Mouse (Mus musculus) forebrain, embryonic 11.5 days (tissue): ENCODE data around the gene Map3k1. TPM values are rescaled to one million over a fixed set of nuclear protein-coding genes. Genes with fewer than 3 reads are reported as not detected.
A peak's percentile ranks its signal among the peaks of the same experiment; 100 is the strongest.

Experiments used
- ATAC-seq: fragments of 200-750 bp; cut with Nextera tagmentation; replicated peaks from 2 replicates; pipeline ENCODE4 v1.8.0; 2017; ENCODE audit warnings: moderate TSS enrichment; ENCODE audit not compliant: low FRiP score
- DNase-seq: peaks from one replicate; pipeline ENCODE4 v3.0.0-alpha.2; 2017; ENCODE audit warnings: low spot score
- H3K27ac ChIP-seq: fragments of 300-500 bp; sonication (generic); 2 replicates; pipeline ENCODE4 v1.5.1; 2014; ENCODE audit warnings: low read depth, low read length
- H3K27me3 ChIP-seq: fragments of 300-500 bp; sonication (generic); 2 replicates; pipeline ENCODE4 v1.6.1; 2014; ENCODE audit warnings: mild to moderate bottlenecking, low read length, mixed read lengths; ENCODE audit not compliant: control insufficient read depth, insufficient read depth
- H3K36me3 ChIP-seq: fragments of 300-500 bp; sonication (generic); 2 replicates; pipeline ENCODE4 v1.6.1; 2014; ENCODE audit warnings: mild to moderate bottlenecking, low read length, moderate library complexity, mixed read lengths; ENCODE audit not compliant: control insufficient read depth, insufficient read depth
- H3K4me1 ChIP-seq: fragments of 300-500 bp; sonication (generic); replicated peaks from 2 replicates; pipeline ENCODE4 v1.6.1; 2014; ENCODE audit warnings: low read length, mixed read lengths; ENCODE audit not compliant: control insufficient read depth, insufficient read depth
- H3K4me2 ChIP-seq: fragments of 300-500 bp; sonication (generic); 2 replicates; pipeline ENCODE4 v1.6.1; 2014; ENCODE audit warnings: low read depth, mild to moderate bottlenecking, low read length, moderate library complexity, mixed read lengths; ENCODE audit not compliant: severe bottlenecking
- H3K4me3 ChIP-seq: fragments of 300-500 bp; sonication (generic); 2 replicates; pipeline ENCODE4 v1.5.1; 2014; ENCODE audit warnings: low read depth, low read length
- H3K9ac ChIP-seq: fragments of 300-500 bp; sonication (generic); 2 replicates; pipeline ENCODE4 v1.6.1; 2014; ENCODE audit warnings: low read length
- H3K9me3 ChIP-seq: fragments of 300-500 bp; sonication (generic); 2 replicates; pipeline ENCODE4 v1.6.1; 2016; ENCODE audit warnings: low read length, mixed read lengths; ENCODE audit not compliant: control insufficient read depth
- WGBS: fragments of 180-500 bp; shearing (Covaris S2); extraction: QIAGEN DNeasy Blood & Tissue Kit; methylation state at CpG from one replicate; pipeline ENCODE4 v1.1.7; 2014; 5-methylcytosine and 5-hydroxymethylcytosine counted together
- polyA plus RNA-seq: library from polyadenylated mRNA; unstranded; fragments of >200 nt; fragmentation: Nextera tagmentation; extraction: Ambion mirVana; gene quantifications from 2 replicates; pipeline ENCODE4 v1.2.1, GENCODE M21; 2014

Map3k1 gene
- polyA plus RNA-seq, 1 experiment from 2014 or later, result 13.7 TPM

DNA sequence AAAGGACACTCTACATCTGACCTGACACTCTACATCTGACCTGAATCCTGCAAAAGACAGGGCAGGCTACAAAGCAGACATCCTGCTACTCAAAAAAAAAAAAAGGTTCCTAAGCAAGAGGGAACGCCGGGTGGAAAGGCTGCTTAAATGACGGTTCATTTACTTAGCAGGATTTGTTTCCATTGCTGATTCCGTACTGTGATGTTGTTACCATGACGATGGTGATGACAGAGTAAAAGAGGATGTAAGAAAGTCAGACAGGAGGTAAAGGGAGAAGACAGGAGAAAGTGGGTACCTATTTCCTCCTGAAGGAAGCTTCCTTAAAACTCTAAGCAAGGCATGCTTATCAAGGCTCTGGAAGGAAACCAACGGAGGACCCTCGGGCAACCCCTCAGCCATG, 31.6 kb downstream of the Map3k1 start:
- no peaks in the 10 kb centered on the region; the same call in 1 of the 2 replicates for H3K36me3 ChIP-seq
- no peak overlapping the region for H3K27ac ChIP-seq
- no peak overlapping the region for H3K4me3 ChIP-seq
- ATAC-seq (no peak), DNase-seq (no peak)
- H3K4me2 ChIP-seq, result no peak overlapping the region
- WGBS, result 74% methylated on average over 7 of the region's 7 CpGs
- no peak overlapping the region for H3K9ac ChIP-seq
- H3K4me1 ChIP-seq, result no peaks in the 10 kb centered on the region
- no peaks in the 10 kb centered on the region for H3K27me3 ChIP-seq
- no peaks in the 10 kb centered on the region for H3K9me3 ChIP-seq

DNA sequence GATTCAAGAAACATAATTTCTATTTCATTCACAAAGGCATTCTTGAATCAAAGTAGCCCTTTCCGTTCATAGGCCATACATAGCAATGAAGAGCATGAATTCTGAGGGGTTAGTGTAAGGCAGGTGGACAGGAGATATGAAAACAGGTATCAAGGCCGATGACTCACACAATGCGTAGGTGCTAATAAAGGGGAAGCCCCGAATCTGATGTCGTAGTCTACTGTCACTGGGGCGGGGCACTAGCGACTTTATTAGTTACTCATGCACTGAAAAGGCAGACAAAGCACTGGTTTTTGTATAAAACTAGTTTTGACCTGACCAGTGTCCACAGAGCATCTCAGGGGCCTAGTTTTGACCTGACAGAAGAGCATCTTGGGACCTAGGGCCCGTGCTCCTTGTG, 36.7 kb downstream of the Map3k1 start:
- WGBS, result 95% methylated on average over 8 of the region's 8 CpGs
- H3K36me3 ChIP-seq, result peaks cover 4% of the 10 kb centered on the region; the same call in 1 of the 2 replicates

DNA sequence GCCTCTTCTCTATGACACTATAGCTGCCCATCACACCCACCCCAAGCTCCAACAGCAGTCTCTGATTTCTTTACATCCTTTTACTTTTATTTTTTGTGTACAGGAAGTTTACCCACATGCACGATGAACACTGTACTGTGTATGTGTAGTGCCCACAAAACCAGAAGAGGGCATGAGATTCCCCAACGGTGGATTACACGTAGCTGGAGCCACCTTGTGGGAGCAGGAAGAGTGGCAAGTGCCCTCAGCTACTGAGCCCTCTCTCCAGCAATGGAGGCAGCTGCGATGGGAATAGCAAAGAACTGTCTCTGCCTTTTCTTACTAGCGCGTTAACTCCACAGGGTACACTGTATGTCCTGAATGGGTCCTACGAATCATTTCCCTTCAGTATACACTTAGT, 37.6 kb downstream of the Map3k1 start:
- no peaks in the 10 kb centered on the region for H3K4me1 ChIP-seq
- H3K9ac ChIP-seq, result no peak overlapping the region
- no peaks in the 10 kb centered on the region for H3K9me3 ChIP-seq
- H3K4me3 ChIP-seq, result no peak overlapping the region
- DNase-seq (no peak), ATAC-seq (0 out of 2 replicates have a peak, but pooled peaks have one; percentile 60)
- H3K27ac ChIP-seq, result no peak overlapping the region
- H3K36me3 ChIP-seq, result peaks cover 10% of the 10 kb centered on the region; the same call in 1 of the 2 replicates
- no peaks in the 10 kb centered on the region for H3K27me3 ChIP-seq
- H3K4me2 ChIP-seq, result no peak overlapping the region
- WGBS, result 60% methylated on average over 7 of the region's 7 CpGs

More for the DNA sequence above, 36.7 kb downstream of the Map3k1 start:
- DNase-seq (no peak), ATAC-seq (no peak)
- H3K4me3 ChIP-seq, result no peak overlapping the region
- no peaks in the 10 kb centered on the region for H3K9me3 ChIP-seq
- no peak overlapping the region for H3K9ac ChIP-seq
- no peak overlapping the region for H3K4me2 ChIP-seq
- no peaks in the 10 kb centered on the region for H3K27me3 ChIP-seq
- H3K4me1 ChIP-seq, result no peaks in the 10 kb centered on the region
- H3K27ac ChIP-seq, result no peak overlapping the region

DNA sequence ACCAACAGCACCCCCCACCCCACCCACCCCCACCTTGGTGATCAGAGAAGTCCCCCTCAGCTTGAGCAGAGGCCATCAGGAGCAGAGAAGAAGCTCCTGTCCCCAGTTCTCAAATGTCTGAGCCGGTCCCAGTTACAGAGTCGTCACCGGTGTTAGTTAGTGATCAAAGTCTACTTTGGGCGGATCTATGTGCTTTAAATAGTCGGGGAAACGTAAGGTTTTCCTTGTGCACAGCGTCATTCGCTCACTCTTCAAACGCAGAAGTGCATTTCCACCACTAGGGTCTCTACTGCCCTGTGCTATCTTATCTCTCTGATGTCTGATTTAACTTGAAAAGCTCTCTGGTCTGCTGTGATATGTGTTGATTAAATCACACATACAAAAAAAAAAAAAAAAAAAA, 38.0 kb downstream of the Map3k1 start:
- H3K4me3 ChIP-seq, result no peak overlapping the region
- H3K9me3 ChIP-seq, result no peaks in the 10 kb centered on the region
- no peak overlapping the region for H3K27ac ChIP-seq
- ATAC-seq (no peak), DNase-seq (peak; percentile 24)
- H3K4me2 ChIP-seq, result no peak overlapping the region
- peaks cover 12% of the 10 kb centered on the region; the same call in 1 of the 2 replicates for H3K36me3 ChIP-seq
- WGBS, result 97% methylated on average over 9 of the region's 9 CpGs
- no peak overlapping the region for H3K9ac ChIP-seq
- no peaks in the 10 kb centered on the region for H3K27me3 ChIP-seq
- H3K4me1 ChIP-seq, result no peaks in the 10 kb centered on the region

DNA sequence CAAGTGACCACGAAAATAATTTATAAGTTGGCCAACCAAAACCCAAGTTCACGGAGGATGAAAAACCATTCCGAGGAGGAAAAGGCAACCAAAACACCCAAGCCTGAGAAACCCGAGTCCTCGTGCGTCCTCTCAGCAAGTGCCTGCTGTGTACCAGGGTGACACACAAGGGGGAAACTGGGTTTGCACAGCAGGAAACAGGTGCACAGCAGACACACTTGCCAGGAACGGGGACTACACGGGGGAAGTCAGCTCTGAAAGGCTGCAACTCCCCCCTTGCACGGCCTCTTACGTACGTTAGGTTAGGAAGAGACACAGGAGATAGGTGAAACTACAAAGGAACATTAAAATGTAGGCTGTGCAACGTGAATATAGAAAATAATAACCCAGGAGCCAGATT, 46.3 kb downstream of the Map3k1 start:
- 92% methylated on average over 12 of the region's 12 CpGs for WGBS
- H3K4me3 ChIP-seq, result no peak overlapping the region
- no peaks in the 10 kb centered on the region for H3K4me1 ChIP-seq
- H3K27ac ChIP-seq, result no peak overlapping the region
- ATAC-seq, result no peak
- H3K9me3 ChIP-seq, result no peaks in the 10 kb centered on the region
- no peak for DNase-seq
- no peaks in the 10 kb centered on the region for H3K27me3 ChIP-seq
- H3K4me2 ChIP-seq, result no peak overlapping the region
- H3K9ac ChIP-seq, result no peak overlapping the region
- peaks cover 14% of the 10 kb centered on the region; the same call in 1 of the 2 replicates for H3K36me3 ChIP-seq

DNA sequence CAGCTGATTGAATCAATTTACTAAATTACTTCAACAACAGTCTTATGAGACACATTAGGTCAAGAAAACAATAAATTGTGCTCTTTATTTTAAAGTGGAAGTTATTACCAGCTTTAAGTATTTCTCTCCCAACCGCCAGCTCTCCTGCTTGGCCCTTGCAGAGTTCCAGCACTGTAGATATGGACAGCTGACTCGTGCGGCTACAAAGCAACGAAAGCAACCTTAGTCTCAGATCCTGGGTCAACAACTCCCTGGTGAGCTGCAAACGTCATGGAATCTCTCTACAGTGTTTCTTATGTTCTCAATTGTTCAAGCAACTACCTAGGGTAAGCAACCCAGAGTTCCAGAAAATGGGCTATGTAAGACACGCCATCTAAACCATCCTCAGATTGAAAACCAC, 51.8 kb downstream of the Map3k1 start:
- Histone ChIP-seq H3K27ac (no peak overlapping the region), H3K9me3 (no peaks in the 10 kb centered on the region), H3K36me3 (peaks cover 9% of the 10 kb centered on the region), H3K9ac (no peak overlapping the region), H3K4me3 (no peak overlapping the region), H3K4me2 (no peak overlapping the region), H3K27me3 (no peaks in the 10 kb centered on the region), H3K4me1 (no peaks in the 10 kb centered on the region)
- 93% methylated on average over 6 of the region's 6 CpGs for WGBS
- DNase-seq (no peak), ATAC-seq (no peak)

DNA sequence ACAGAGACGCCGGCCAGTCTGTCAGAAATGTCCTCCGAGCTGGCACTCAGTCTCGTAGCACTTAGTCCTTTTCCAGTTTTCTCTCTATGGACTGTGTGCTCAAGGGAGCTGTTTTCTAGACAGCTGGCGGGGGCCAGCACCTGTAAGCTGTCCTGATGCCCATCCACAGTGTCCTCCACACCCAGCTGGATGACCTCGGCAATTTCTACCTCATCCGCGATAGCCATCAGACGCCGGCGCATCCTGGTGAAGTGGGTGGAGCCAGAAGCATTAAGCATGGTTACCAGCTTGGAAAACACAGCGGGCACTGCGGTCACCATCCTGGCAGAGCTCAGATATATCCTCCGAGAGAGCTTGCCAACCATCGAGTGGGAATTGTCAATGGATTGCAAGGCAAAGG, 52.9 kb downstream of the Map3k1 start:
- Histone ChIP-seq H3K4me3 (no peak overlapping the region), H3K27me3 (no peaks in the 10 kb centered on the region), H3K4me2 (no peak overlapping the region), H3K4me1 (no peaks in the 10 kb centered on the region), H3K9ac (no peak overlapping the region), H3K9me3 (no peaks in the 10 kb centered on the region), H3K27ac (no peak overlapping the region), H3K36me3 (peaks cover 9% of the 10 kb centered on the region)
- WGBS, result 95% methylated on average over 15 of the region's 15 CpGs
- ATAC-seq (no peak), DNase-seq (no peak)

DNA sequence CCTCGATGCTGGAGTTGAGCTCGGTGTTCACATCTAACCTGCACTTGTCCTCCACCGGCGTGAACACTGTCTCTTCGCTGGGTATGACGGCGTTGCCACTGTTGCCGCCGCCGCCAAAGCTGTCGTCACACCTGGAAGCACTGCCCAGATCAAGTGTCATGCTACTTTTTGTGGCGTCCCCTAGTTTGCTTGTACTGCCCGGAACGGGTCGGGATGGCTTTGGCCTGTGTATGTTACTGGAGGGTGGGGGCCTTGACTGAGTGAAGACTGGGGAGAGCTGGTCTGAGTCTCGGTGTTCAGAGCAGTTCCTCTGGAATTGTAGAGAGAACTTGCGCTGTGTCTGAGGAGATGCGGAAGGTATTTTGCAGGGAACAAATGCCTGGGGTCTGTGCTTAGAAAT, 53.4 kb downstream of the Map3k1 start:
- no peaks in the 10 kb centered on the region for H3K9me3 ChIP-seq
- no peak overlapping the region for H3K4me3 ChIP-seq
- no peaks in the 10 kb centered on the region for H3K4me1 ChIP-seq
- no peak overlapping the region for H3K4me2 ChIP-seq
- no peak overlapping the region for H3K9ac ChIP-seq
- H3K27me3 ChIP-seq, result no peaks in the 10 kb centered on the region
- peaks cover 9% of the 10 kb centered on the region for H3K36me3 ChIP-seq
- H3K27ac ChIP-seq, result no peak overlapping the region
- DNase-seq (no peak), ATAC-seq (no peak)
- WGBS, result 97% methylated on average over 18 of the region's 18 CpGs

DNA sequence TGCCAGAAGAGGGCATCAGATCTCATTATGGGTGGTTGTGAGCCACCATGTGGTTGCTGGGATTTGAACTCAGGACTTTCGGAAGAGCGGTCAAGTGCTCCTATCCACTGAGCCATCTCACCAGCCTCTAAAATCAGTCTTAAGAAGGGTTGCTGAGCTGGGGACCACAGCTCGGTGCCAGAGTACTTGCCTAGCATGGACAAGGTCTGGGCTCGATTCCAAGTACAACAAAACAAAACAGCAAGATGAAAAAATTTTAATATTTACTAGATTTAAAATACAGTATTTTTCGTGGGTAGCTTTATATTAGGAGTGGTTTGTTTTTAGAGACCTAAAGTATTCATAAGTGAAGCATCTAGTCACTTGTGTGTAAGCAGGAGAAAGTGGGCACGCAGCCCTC, 55.5 kb downstream of the Map3k1 start:
- Histone ChIP-seq H3K9me3 (no peaks in the 10 kb centered on the region), H3K27ac (no peak overlapping the region), H3K9ac (no peak overlapping the region), H3K4me1 (no peaks in the 10 kb centered on the region), H3K27me3 (no peaks in the 10 kb centered on the region), H3K4me2 (no peak overlapping the region), H3K4me3 (no peak overlapping the region), H3K36me3 (peaks cover 9% of the 10 kb centered on the region)
- no peak for ATAC-seq
- WGBS, result 96% methylated on average over 6 of the region's 6 CpGs
- DNase-seq, result no peak
